8 mouse cellular contexts compared by ENCODE assay signal in the genomic region with DNA sequence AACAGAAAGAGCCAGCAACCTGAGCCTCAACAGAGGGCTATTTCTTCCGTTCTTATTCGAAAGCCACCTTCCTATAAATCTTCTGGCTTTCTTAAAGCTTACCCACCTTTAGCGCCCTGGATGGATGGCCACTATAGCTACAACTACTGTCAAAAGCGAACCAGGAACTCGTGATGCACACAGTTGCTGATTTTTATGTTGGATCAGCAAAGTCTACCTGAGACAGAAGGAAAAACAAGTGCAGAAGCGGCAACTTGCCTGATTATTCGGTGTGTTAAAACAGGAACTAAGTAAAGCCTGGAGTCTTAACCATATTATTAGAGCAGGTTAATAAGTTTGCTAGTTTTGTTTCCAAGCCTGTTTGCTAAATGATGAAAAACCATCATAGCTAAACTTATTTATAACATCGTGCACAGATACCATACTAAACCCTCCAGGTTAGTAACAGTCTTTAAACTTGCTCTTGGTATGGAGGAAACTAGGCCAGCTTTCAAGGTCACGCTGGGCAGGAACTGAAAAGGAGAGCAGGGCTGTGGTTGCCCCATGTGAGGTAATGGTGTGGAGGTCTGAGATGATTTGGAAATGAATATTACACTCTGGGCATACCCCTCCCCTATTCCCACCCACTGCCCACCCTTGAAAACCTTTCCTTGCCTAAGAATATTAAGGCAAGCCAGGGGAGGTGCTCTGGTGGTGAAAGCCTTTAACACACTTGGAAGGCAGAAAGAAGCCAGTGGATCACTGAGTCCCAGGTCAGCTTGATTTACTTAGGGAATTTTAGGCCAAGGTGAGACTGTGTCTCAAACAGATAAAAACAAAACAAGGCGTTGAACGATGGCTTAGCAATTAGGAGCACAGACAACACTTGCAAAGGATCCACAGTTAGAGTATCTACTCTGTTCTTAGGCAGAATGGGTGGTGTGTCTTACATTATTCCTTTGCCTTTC. TPM values are rescaled to one million over a fixed set of nuclear protein-coding genes. Genes with fewer than 3 reads are reported as not detected.
DNase-seq lines count a peak whose midpoint lies in the region; ATAC-seq lines count a peak whose summit lies in the region.

No protein-coding gene starts in this region.

- peak overlapping the region; percentile 86 for H3K9ac ChIP-seq in forebrain, embryonic 16.5 days (replicated peaks; ENCODE audit: low read depth, low read length)

- peak overlapping the region; percentile 71 for H3K4me3 ChIP-seq in forebrain, embryonic 16.5 days (replicated peaks; ENCODE audit: low read length)

- 18% methylated on average over 11 of the region's 11 CpGs for WGBS in forebrain, embryonic 16.5 days

- ATAC-seq in forebrain, embryonic 16.5 days = no peak
- peak; percentile 32 for ATAC-seq in megakaryocyte-erythroid progenitor cell, adult 5-6 weeks (replicated peaks; ENCODE audit: low FRiP score, low TSS enrichment, poor library complexity, severe bottlenecking)

- peak overlapping the region; percentile 97 for H3K27ac ChIP-seq in forebrain, embryonic 16.5 days (ENCODE audit: low read length)

- H3K4me2 ChIP-seq in forebrain, embryonic 16.5 days (ENCODE audit: low read length) = peak overlapping the region; percentile 82

- H3K9me3 ChIP-seq in forebrain, embryonic 16.5 days (ENCODE audit: control insufficient read depth, low read length) = no peaks in the 10 kb centered on the region

- H3K4me1 ChIP-seq in forebrain, embryonic 16.5 days (replicated peaks; ENCODE audit: control insufficient read depth, insufficient read depth, low read length) = peaks cover 17% of the 10 kb centered on the region

- no peaks in the 10 kb centered on the region for H3K27me3 ChIP-seq in forebrain, embryonic 16.5 days (replicated peaks; ENCODE audit: control insufficient read depth, insufficient read depth, low read length)

- DNase-seq in heart, adult 11 months = peak; percentile 88
- no peak for DNase-seq in heart, adult 8-10 months (ENCODE audit: low spot score)
- DNase-seq in adrenal gland, postnatal 36 days = peak; percentile 24 to 39
- peak; percentile 16 to 40 for DNase-seq in kidney, adult 8-10 months
- DNase-seq in frontal cortex, postnatal 14 days (ENCODE audit: low spot score in 2 of 2) = no peak
- DNase-seq in layer of hippocampus, postnatal 25 days (ENCODE audit: extremely low spot score in 1 of 2, low spot score in 1 of 2) = no peak

- no peaks in the 10 kb centered on the region for H3K36me3 ChIP-seq in forebrain, embryonic 16.5 days (ENCODE audit: control insufficient read depth, insufficient read depth)

RNA-seq across cellular contexts. Expression of a gene that starts 0.9 kb away (rescaled TPM):
- total RNA-seq in heart, adult 8-10 months (2022) = 10 to 100 TPM; 11.5 to 14.9 (median 14.4) TPM
- 10 to 100 TPM; 23.1 to 33.7 TPM for total RNA-seq in adrenal gland, postnatal 36 days (2021)
- polyA plus RNA-seq in forebrain, embryonic 16.5 days (2015; fragmentation: Nextera tagmentation; extraction: Ambion mirVana) = 13.0 and 15.0 TPM in 2 replicates
- 20.6 and 23.5 TPM in 2 replicates for total RNA-seq in megakaryocyte-erythroid progenitor cell, adult 5-6 weeks (2014; fragmentation: Nextera tagmentation)
- total RNA-seq in megakaryocyte-erythroid progenitor cell, adult 5-6 weeks (2017) = 21.6 and 27.2 TPM in 2 replicates
- 10 to 100 TPM; 30.9 to 36.5 TPM for total RNA-seq in layer of hippocampus, postnatal 25 days (2021)

RNA-seq across cellular contexts. Expression of a gene that starts 25.6 kb away (rescaled TPM):
- 1 to 10 TPM; 3.6 to 8.6 (median 4.2) TPM for total RNA-seq in heart, adult 8-10 months (2022)
- total RNA-seq in adrenal gland, postnatal 36 days (2021) = 1 to 10 TPM; 5.7 to 9.9 TPM
- 9.4 and 11.2 TPM in 2 replicates for polyA plus RNA-seq in forebrain, embryonic 16.5 days (2015; fragmentation: Nextera tagmentation; extraction: Ambion mirVana)
- 35.8 and 41.4 TPM in 2 replicates for total RNA-seq in megakaryocyte-erythroid progenitor cell, adult 5-6 weeks (2014; fragmentation: Nextera tagmentation)
- 43.9 and 65.4 TPM in 2 replicates for total RNA-seq in megakaryocyte-erythroid progenitor cell, adult 5-6 weeks (2017)
- 10 to 100 TPM; 83.0 to 89.6 TPM for total RNA-seq in layer of hippocampus, postnatal 25 days (2021)

Comparison
In these comparisons a context has a peak if more than half of its experiments do, and no peak if none do; other contexts are left out.
1. DNase-seq: peak in heart, adult 11 months (single experiment), adrenal gland, postnatal 36 days (2 of 2) and kidney, adult 8-10 months (2 of 2); none in heart, adult 8-10 months (single experiment), frontal cortex, postnatal 14 days (0 of 2) and layer of hippocampus, postnatal 25 days (0 of 2).